Mouse (Mus musculus) midbrain, embryonic 11.5 days (tissue): ENCODE results near the gene Slc8a1. TPM values are rescaled to one million over a fixed set of nuclear protein-coding genes. Genes with fewer than 3 reads are reported as not detected.

Experiments
- ATAC-seq: fragments of 200-750 bp; cut with Nextera tagmentation; 2 replicates; pipeline ENCODE4 v1.8.0; 2017; ENCODE audit warnings: moderate TSS enrichment, moderate library complexity; ENCODE audit not compliant: low FRiP score
- DNase-seq: peaks from one replicate; pipeline ENCODE4 v3.0.0; 2015; ENCODE audit warnings: low spot score; ENCODE audit errors: missing footprints
- H3K27ac ChIP-seq: fragments of 300-500 bp; sonication (generic); 2 replicates; pipeline ENCODE4 v1.5.1; 2014; ENCODE audit warnings: low read depth, low read length
- H3K27me3 ChIP-seq: fragments of 300-500 bp; sonication (generic); 2 replicates; pipeline ENCODE4 v1.6.1; 2014; ENCODE audit warnings: mild to moderate bottlenecking, low read length, moderate library complexity, mixed read lengths; ENCODE audit not compliant: control insufficient read depth, insufficient read depth
- H3K36me3 ChIP-seq: fragments of 300-500 bp; sonication (generic); 2 replicates; pipeline ENCODE4 v1.6.1; 2014; ENCODE audit warnings: mild to moderate bottlenecking, low read length, moderate library complexity, mixed read lengths; ENCODE audit not compliant: control insufficient read depth, insufficient read depth
- H3K4me1 ChIP-seq: fragments of 300-500 bp; sonication (generic); 2 replicates; pipeline ENCODE4 v1.6.1; 2014; ENCODE audit warnings: low read length; ENCODE audit not compliant: control insufficient read depth, insufficient read depth
- H3K4me2 ChIP-seq: fragments of 300-500 bp; sonication (generic); 2 replicates; pipeline ENCODE4 v1.6.1; 2014; ENCODE audit warnings: mild to moderate bottlenecking, moderate library complexity
- H3K4me3 ChIP-seq: fragments of 300-500 bp; sonication (generic); 2 replicates; pipeline ENCODE4 v1.5.1; 2014; ENCODE audit warnings: low read depth, low read length
- H3K9ac ChIP-seq: fragments of 300-500 bp; sonication (generic); 2 replicates; pipeline ENCODE4 v1.6.1; 2014; ENCODE audit warnings: low read length
- H3K9me3 ChIP-seq: fragments of 300-500 bp; sonication (generic); 2 replicates; pipeline ENCODE4 v1.6.1; 2016; ENCODE audit warnings: low read length; ENCODE audit not compliant: control insufficient read depth
- WGBS: fragments of 180-500 bp; shearing (Covaris S2); extraction: QIAGEN DNeasy Blood & Tissue Kit; methylation state at CpG from one replicate; pipeline ENCODE4 v1.1.7; 2014; 5-methylcytosine and 5-hydroxymethylcytosine counted together
- polyA plus RNA-seq: library from polyadenylated mRNA; unstranded; fragments of >200 nt; fragmentation: Nextera tagmentation; extraction: Ambion mirVana; gene quantifications from 2 replicates; pipeline ENCODE4 v1.2.1, GENCODE M21; 2014

The Slc8a1 gene
- polyA plus RNA-seq, 1 experiment from 2014 or later = 3.3 TPM

GRCm38 (mm10) chr17:81386118-81386517, 352.1 kb downstream of the Slc8a1 start:
- no peaks in the 10 kb centered on the region for H3K36me3 ChIP-seq
- H3K27me3 ChIP-seq = no peaks in the 10 kb centered on the region
- DNase-seq (no peak), ATAC-seq (no peak)
- WGBS = 74% methylated on average over 2 of the region's 2 CpGs
- no peak overlapping the region for H3K27ac ChIP-seq
- no peak overlapping the region for H3K9ac ChIP-seq
- H3K4me1 ChIP-seq = no peaks in the 10 kb centered on the region
- H3K4me3 ChIP-seq = no peak overlapping the region
- H3K9me3 ChIP-seq = no peaks in the 10 kb centered on the region
- no peak overlapping the region for H3K4me2 ChIP-seq

DNA sequence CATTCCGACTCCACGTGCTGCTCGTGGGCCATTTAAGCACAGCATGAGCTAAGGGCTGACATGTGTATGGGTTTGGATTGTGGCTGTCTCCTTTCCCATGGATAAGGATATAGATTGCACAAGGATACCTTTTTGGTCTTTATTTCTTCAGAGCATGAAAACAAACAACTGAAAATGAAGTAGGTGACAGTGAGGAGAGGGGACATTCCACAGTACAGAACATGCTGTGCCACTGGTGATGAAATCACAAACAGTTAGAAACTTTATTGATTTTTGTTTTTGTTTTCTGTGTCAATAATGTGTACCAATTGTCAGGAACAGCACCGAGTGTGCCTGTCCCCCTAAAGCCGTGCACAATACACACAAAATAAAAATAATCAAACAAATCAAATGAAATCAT, 352.7 kb downstream of the Slc8a1 start:
- Histone ChIP-seq H3K4me3 (no peak overlapping the region), H3K9ac (no peak overlapping the region), H3K27ac (no peak overlapping the region), H3K4me1 (no peaks in the 10 kb centered on the region), H3K36me3 (no peaks in the 10 kb centered on the region), H3K27me3 (no peaks in the 10 kb centered on the region), H3K9me3 (no peaks in the 10 kb centered on the region), H3K4me2 (no peak overlapping the region)
- WGBS = 79% methylated on average over 5 of the region's 5 CpGs
- ATAC-seq (no peak), DNase-seq (no peak)

DNA sequence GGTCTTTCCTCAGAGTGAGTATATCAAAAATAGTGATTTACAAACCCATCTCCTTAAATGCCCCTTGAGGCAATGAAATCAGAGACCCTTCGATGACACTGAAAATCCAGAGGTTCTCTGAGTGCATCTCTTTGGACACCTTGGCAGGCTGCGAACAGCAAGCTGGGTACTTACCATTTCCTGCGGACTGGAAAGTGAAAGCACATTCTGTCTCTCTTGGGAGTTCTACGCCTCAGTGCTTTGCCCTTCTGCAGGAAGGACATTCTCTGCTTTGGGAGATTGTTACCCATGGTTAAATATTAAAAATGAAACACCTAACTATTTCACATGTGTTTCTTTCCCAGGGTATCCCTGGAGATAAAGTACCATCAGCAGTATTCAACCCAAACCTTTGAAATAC, 354.7 kb downstream of the Slc8a1 start:
- no peaks in the 10 kb centered on the region for H3K4me1 ChIP-seq
- no peak for DNase-seq
- H3K36me3 ChIP-seq = no peaks in the 10 kb centered on the region
- 92% methylated on average over 4 of the region's 4 CpGs for WGBS
- no peaks in the 10 kb centered on the region for H3K9me3 ChIP-seq
- ATAC-seq = no peak
- no peak overlapping the region for H3K9ac ChIP-seq
- H3K27me3 ChIP-seq = no peaks in the 10 kb centered on the region
- H3K4me2 ChIP-seq = no peak overlapping the region
- H3K27ac ChIP-seq = no peak overlapping the region
- H3K4me3 ChIP-seq = no peak overlapping the region

GRCm38 (mm10) chr17:81378436-81378835, 359.7 kb downstream of the Slc8a1 start:
- H3K9ac ChIP-seq = no peak overlapping the region
- H3K4me2 ChIP-seq = no peak overlapping the region
- H3K4me1 ChIP-seq = no peaks in the 10 kb centered on the region
- H3K4me3 ChIP-seq = no peak overlapping the region
- no peaks in the 10 kb centered on the region for H3K36me3 ChIP-seq
- DNase-seq = no peak
- H3K9me3 ChIP-seq = no peaks in the 10 kb centered on the region
- ATAC-seq = no peak
- H3K27ac ChIP-seq = no peak overlapping the region
- WGBS = 90% methylated on average over 7 of the region's 7 CpGs
- no peaks in the 10 kb centered on the region for H3K27me3 ChIP-seq

DNA sequence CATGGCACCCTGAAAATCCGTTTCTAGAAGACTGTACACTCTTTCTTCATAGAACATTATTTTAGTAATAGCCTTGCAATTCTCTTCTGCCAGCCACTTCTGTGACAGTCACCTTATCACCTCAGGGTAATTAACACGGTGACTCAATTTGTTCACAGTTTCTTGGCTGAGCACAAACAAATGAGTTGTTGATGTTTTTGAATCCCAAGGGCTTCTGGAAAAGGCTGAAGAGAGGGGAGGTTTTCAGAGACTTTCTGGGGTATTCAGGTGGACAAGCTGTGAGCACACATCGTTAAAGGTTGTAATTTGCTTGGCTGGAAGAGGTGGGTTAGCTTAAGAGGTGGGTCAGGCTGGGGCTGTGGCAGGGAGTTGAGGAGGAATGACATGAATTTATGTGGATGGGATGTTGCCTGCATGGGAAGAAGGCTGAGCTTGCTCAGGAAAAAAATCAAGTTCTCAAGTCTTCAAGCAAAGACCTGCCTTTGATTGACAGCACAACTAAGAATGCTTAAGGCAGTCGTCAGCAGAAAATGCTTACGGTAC, 360.3 kb downstream of the Slc8a1 start:
- WGBS = 68% methylated on average over 5 of the region's 5 CpGs
- Histone ChIP-seq H3K9ac (no peak overlapping the region), H3K4me3 (no peak overlapping the region), H3K27ac (no peak overlapping the region), H3K4me1 (no peaks in the 10 kb centered on the region), H3K9me3 (no peaks in the 10 kb centered on the region), H3K36me3 (no peaks in the 10 kb centered on the region), H3K4me2 (no peak overlapping the region), H3K27me3 (no peaks in the 10 kb centered on the region)
- no peak for ATAC-seq
- DNase-seq = no peak

DNA sequence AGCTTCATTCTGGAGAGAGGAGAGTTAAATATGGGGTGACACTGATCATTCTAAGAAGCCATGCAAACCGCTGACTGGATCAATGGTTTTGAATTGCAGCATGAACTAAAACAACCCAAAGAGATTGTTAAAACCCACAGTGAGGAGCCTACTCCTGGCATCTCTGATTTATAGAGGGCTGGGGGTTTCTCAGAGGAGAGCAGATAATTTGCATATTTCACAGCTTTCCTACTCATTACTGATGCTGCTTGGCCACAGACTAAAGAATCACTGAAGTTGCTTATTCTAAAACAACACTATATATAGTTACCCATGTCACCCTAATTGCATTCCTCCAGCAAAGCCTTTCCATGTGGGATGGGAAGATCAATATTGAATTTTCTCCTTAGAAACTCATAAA, 361.0 kb downstream of the Slc8a1 start:
- H3K4me1 ChIP-seq = no peaks in the 10 kb centered on the region
- 26% methylated on average over 1 of the region's 1 CpGs for WGBS
- no peak for ATAC-seq
- H3K9ac ChIP-seq = no peak overlapping the region
- no peak for DNase-seq
- no peaks in the 10 kb centered on the region for H3K36me3 ChIP-seq
- no peaks in the 10 kb centered on the region for H3K27me3 ChIP-seq
- no peak overlapping the region for H3K27ac ChIP-seq
- H3K9me3 ChIP-seq = no peaks in the 10 kb centered on the region
- no peak overlapping the region for H3K4me2 ChIP-seq
- H3K4me3 ChIP-seq = no peak overlapping the region

DNA sequence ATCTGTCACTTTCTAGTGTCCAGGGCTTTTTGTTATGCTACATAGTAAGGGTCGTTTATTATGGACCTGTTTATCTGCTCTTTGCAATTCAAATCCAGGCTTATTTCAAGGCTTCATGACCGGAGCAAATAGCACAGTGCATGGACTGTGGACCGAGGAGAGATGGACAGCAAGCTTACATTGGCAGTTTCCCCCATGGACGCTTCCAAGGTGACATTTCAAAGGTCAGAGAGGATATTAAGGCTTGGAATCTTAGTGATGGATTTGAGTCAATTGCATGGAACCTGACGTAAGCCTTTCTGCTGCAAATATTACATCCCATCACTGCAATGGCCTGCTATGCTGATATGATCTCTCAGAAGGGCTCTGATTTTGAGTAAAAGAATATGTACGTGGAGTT, 362.3 kb downstream of the Slc8a1 start:
- no peak overlapping the region for H3K27ac ChIP-seq
- no peaks in the 10 kb centered on the region for H3K9me3 ChIP-seq
- H3K36me3 ChIP-seq = no peaks in the 10 kb centered on the region
- H3K27me3 ChIP-seq = no peaks in the 10 kb centered on the region
- ATAC-seq (no peak), DNase-seq (no peak)
- H3K4me3 ChIP-seq = no peak overlapping the region
- WGBS = 88% methylated on average over 6 of the region's 6 CpGs
- no peak overlapping the region for H3K4me2 ChIP-seq
- no peaks in the 10 kb centered on the region for H3K4me1 ChIP-seq
- no peak overlapping the region for H3K9ac ChIP-seq

DNA sequence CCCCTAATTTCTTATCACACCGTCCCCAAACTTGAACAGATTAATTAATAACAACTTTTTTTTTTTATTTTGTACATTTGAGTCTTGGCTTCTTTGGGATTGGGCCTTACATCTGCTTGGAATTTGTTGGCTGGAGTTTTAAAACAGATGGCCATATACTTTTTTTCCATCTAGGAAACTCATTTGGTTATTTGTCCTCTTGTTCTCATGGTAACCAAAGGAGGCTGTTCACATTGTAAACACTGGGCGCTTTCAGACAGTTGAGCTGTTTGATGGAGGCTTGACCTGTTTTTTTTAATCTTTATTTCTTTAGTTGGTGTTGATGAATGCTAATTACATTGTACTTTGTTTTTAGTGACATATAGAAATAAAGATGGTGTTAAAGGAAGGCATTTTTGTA, 369.1 kb downstream of the Slc8a1 start:
- Histone ChIP-seq H3K4me2 (no peak overlapping the region), H3K9me3 (no peaks in the 10 kb centered on the region), H3K9ac (no peak overlapping the region), H3K4me1 (no peaks in the 10 kb centered on the region), H3K36me3 (no peaks in the 10 kb centered on the region), H3K27ac (no peak overlapping the region), H3K27me3 (no peaks in the 10 kb centered on the region), H3K4me3 (no peak overlapping the region)
- 87% methylated on average over 2 of the region's 2 CpGs for WGBS
- DNase-seq (no peak), ATAC-seq (no peak)

DNA sequence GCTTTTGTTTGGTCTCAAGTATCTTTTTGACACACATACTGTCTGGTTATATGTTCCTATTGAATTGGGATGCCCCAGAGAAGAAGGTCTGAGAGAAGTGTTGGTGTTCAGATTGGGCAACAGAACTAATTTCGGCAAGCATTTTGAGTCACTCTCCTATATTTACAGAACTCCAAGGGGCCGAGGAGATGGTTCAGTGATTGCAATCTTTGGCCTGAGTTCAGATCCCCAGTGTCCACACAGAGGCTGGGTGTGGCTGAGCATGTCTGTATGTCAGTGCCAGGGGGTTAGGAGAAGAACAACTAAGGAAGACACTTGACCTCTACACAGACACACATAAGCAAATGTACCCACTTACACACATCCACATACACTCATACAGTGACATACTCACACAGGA, 369.7 kb downstream of the Slc8a1 start:
- no peaks in the 10 kb centered on the region for H3K4me1 ChIP-seq
- H3K27me3 ChIP-seq = no peaks in the 10 kb centered on the region
- H3K27ac ChIP-seq = no peak overlapping the region
- 95% methylated on average over 2 of the region's 2 CpGs for WGBS
- H3K9ac ChIP-seq = no peak overlapping the region
- DNase-seq (no peak), ATAC-seq (no peak)
- no peaks in the 10 kb centered on the region for H3K36me3 ChIP-seq
- H3K4me3 ChIP-seq = no peak overlapping the region
- no peaks in the 10 kb centered on the region for H3K9me3 ChIP-seq
- H3K4me2 ChIP-seq = no peak overlapping the region

- no peaks in the 10 kb centered on the region for H3K36me3 ChIP-seq
- no peak overlapping the region for H3K4me2 ChIP-seq
- DNase-seq (no peak), ATAC-seq (no peak)
- H3K27ac ChIP-seq = no peak overlapping the region
- H3K9me3 ChIP-seq = no peaks in the 10 kb centered on the region
- no peak overlapping the region for H3K9ac ChIP-seq
- H3K4me1 ChIP-seq = no peaks in the 10 kb centered on the region
- no peak overlapping the region for H3K4me3 ChIP-seq
- no peaks in the 10 kb centered on the region for H3K27me3 ChIP-seq
- WGBS = 93% methylated on average over 2 of the region's 2 CpGs
Measured at GRCm38 (mm10) chr17:81363368-81363767, 374.8 kb downstream of the Slc8a1 start.
